Mouse (Mus musculus): ENCODE results near the gene C1qbp. TPM values are rescaled to one million over a fixed set of nuclear protein-coding genes. Genes with fewer than 3 reads are reported as not detected.
A peak's percentile ranks its signal among the peaks of the same experiment; 100 is the strongest.

C1qbp gene
- polyA plus RNA-seq, 1 experiment from 2014 or later, result 393 TPM

- H3K27me3 ChIP-seq (replicated peaks), result no peaks in the 10 kb centered on the region
- H3K9ac ChIP-seq, result no peak overlapping the region
- no peak overlapping the region for H3K4me3 ChIP-seq (replicated peaks)
- no peak for ATAC-seq
- H3K27ac ChIP-seq, result no peak overlapping the region
- WGBS, result 62% methylated on average over 5 of the region's 5 CpGs
- H3K9me3 ChIP-seq, result no peaks in the 10 kb centered on the region
- H3K36me3 ChIP-seq, result peaks cover 10% of the 10 kb centered on the region
- peaks cover 14% of the 10 kb centered on the region for H3K4me1 ChIP-seq (replicated peaks)
- peak overlapping the region; percentile 50 for H3K4me2 ChIP-seq (replicated peaks)
These were observed 22.2 kb upstream of the C1qbp start for GRCm38 (mm10) chr11:71005046-71005445.

DNA sequence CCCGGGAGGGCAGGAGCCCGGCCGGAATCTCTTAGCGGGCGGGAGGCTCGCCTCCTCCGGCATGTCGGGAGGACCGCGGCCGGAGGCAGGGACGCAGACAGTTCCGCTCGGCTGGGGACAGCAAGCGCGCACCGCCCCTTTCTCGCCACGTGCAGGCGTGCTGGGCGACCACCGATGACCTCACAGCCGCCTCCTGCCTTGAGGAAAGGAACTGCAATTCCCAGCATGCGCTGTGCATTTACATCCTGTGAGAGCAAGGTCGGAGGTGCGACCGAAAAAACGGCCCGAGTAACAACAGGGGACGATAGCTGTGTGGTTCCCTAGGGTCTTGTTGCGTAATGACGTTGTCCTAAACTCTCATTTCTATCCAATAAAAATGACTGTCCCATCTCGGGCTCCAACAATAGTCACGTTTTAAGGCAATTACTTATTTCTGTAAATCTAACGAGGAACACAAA, 21.5 kb upstream of the C1qbp start, which contains the start of gene Dhx33:
Gene Dhx33 (minus strand): TSS at position 122 of the 458 bp plus-strand sequence.
- Histone ChIP-seq H3K4me3 (replicated peaks) (peak within 1 kb of the TSS; percentile 98), H3K36me3 (peaks cover 9% of the 10 kb centered on the region; the same call in 1 of the 2 replicates), H3K9ac (peak within 1 kb of the TSS; percentile 77), H3K27me3 (replicated peaks) (no peaks in the 10 kb centered on the region), H3K4me2 (replicated peaks) (peak within 1 kb of the TSS; percentile 77), H3K4me1 (replicated peaks) (peaks cover 14% of the 10 kb centered on the region), H3K9me3 (no peaks in the 10 kb centered on the region), H3K27ac (peak within 1 kb of the TSS; percentile 79)
- peak; percentile 98 for ATAC-seq
- under 1% methylated on average over 35 of the region's 35 CpGs for WGBS

GRCm38 (mm10) chr11:71003611-71004315, 20.9 kb upstream of the C1qbp start:
- Histone ChIP-seq H3K4me3 (replicated peaks) (peak overlapping the region; percentile 98), H3K27ac (peak overlapping the region; percentile 79), H3K4me2 (replicated peaks) (peak overlapping the region; percentile 77), H3K9me3 (no peaks in the 10 kb centered on the region), H3K9ac (peak overlapping the region; percentile 77), H3K27me3 (replicated peaks) (no peaks in the 10 kb centered on the region), H3K4me1 (replicated peaks) (peaks cover 14% of the 10 kb centered on the region), H3K36me3 (peaks cover 8% of the 10 kb centered on the region; the same call in 1 of the 2 replicates)
- peak; percentile 92 for ATAC-seq
- WGBS, result under 1% methylated on average over 49 of the region's 49 CpGs

DNA sequence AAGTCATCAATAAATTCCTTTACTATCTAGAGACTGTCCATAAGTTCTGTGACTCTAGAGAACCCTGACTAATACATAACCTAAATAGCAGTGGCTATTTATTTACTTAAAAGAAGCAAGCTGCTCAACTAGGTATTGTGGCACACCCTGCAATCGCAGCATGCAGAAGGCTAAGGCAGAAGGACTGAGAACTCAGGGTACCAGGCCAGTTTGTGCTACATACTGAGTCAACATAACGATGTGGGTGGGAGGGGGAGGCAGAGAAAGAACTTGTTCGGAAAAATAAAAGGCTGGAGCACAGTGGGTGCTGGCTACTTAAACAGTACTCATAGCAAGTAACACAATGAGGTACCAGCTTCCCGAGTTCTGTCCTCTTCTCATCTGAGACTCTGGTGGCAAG, 18.3 kb upstream of the C1qbp start:
- Histone ChIP-seq H3K27ac (no peak overlapping the region), H3K27me3 (replicated peaks) (no peaks in the 10 kb centered on the region), H3K9me3 (no peaks in the 10 kb centered on the region), H3K4me2 (replicated peaks) (no peak overlapping the region), H3K36me3 (peaks cover 11% of the 10 kb centered on the region; the same call in 1 of the 2 replicates), H3K4me1 (replicated peaks) (peaks cover 14% of the 10 kb centered on the region), H3K9ac (no peak overlapping the region), H3K4me3 (replicated peaks) (no peak overlapping the region)
- ATAC-seq, result no peak
- WGBS, result 88% methylated on average over 4 of the region's 4 CpGs

DNA sequence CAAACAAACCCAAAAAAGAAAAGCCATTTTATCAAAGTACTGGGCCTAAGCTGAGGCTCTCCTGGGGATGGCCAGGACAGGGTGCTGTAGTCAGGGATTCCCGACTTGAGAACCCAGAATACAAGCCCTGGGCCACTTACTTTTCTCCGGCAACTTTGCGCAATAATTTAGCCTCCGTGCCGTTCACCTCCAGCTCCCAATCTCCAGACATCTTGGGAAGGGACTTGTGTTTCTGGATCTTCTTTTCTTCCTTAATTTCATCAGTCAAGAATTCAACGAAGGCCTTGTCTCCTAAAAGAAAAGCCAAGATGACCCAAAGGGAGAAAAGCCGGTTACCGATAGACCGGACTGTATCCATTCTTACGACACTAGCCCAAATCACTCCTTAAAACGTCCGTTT, 796 bp downstream of the C1qbp start:
- H3K4me1 ChIP-seq (replicated peaks), result peaks cover 14% of the 10 kb centered on the region
- H3K27me3 ChIP-seq (replicated peaks), result no peaks in the 10 kb centered on the region
- WGBS, result 9% methylated on average over 12 of the region's 12 CpGs
- peaks cover 52% of the 10 kb centered on the region for H3K36me3 ChIP-seq
- no peaks in the 10 kb centered on the region for H3K9me3 ChIP-seq
- no peak for ATAC-seq
- peak overlapping the region; percentile 56 for H3K4me2 ChIP-seq (replicated peaks)
- H3K27ac ChIP-seq, result no peak overlapping the region
- H3K9ac ChIP-seq, result peak overlapping the region; percentile 99
- H3K4me3 ChIP-seq (replicated peaks), result peak overlapping the region; percentile 100

- Histone ChIP-seq H3K4me3 (replicated peaks) (peak overlapping the region; percentile 11; the same call in 1 of the 2 replicates), H3K9me3 (no peaks in the 10 kb centered on the region), H3K4me1 (replicated peaks) (peaks cover 14% of the 10 kb centered on the region), H3K9ac (0 out of 2 replicates have a peak overlapping the region, but pooled peaks have one; percentile 13), H3K36me3 (peaks cover 52% of the 10 kb centered on the region), H3K27ac (no peak overlapping the region), H3K27me3 (replicated peaks) (no peaks in the 10 kb centered on the region), H3K4me2 (replicated peaks) (0 out of 2 replicates have a peak overlapping the region, but pooled peaks have one; percentile 56)
- no peak for ATAC-seq
- 91% methylated on average over 14 of the region's 14 CpGs for WGBS
These were observed 1.9 kb downstream of the C1qbp start for GRCm38 (mm10) chr11:70980751-70981510.

DNA sequence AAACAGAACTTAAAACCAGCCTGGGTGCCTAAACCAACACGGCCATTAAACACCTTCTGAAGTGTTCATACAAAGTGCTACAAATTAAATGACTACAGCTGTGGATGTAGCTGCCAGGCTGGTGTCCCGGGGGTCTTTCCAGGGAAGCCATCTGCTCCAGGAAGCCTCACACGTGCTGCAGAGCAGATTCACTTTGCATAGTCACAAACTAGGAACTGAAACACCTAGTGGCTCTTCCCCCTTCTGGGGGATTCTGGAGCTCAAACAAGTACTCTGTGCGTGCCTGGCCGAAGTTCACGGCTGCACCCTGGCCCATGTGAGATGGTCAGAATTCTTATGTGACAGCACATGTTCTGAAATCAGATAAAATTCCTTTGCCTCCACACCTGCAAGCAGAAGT, 2.6 kb downstream of the C1qbp start:
- H3K27me3 ChIP-seq (replicated peaks), result no peaks in the 10 kb centered on the region
- no peak overlapping the region for H3K4me3 ChIP-seq (replicated peaks)
- no peak for ATAC-seq
- WGBS, result 83% methylated on average over 6 of the region's 6 CpGs
- H3K4me2 ChIP-seq (replicated peaks), result no peak overlapping the region
- H3K27ac ChIP-seq, result no peak overlapping the region
- H3K9ac ChIP-seq, result no peak overlapping the region
- no peaks in the 10 kb centered on the region for H3K9me3 ChIP-seq
- peaks cover 14% of the 10 kb centered on the region for H3K4me1 ChIP-seq (replicated peaks)
- peaks cover 49% of the 10 kb centered on the region for H3K36me3 ChIP-seq

- Histone ChIP-seq H3K27ac (no peak overlapping the region), H3K4me2 (replicated peaks) (no peak overlapping the region), H3K4me3 (replicated peaks) (no peak overlapping the region), H3K9me3 (no peaks in the 10 kb centered on the region), H3K27me3 (replicated peaks) (no peaks in the 10 kb centered on the region), H3K36me3 (peaks cover 52% of the 10 kb centered on the region), H3K4me1 (replicated peaks) (peaks cover 14% of the 10 kb centered on the region), H3K9ac (no peak overlapping the region)
- 86% methylated on average over 6 of the region's 6 CpGs for WGBS
- no peak for ATAC-seq
These were observed 5.5 kb downstream of the C1qbp start for GRCm38 (mm10) chr11:70977293-70977692.

GRCm38 (mm10) chr11:70975193-70975592, 7.6 kb downstream of the C1qbp start:
- H3K9ac ChIP-seq, result no peak overlapping the region
- peaks cover 5% of the 10 kb centered on the region for H3K4me1 ChIP-seq (replicated peaks)
- ATAC-seq, result no peak
- H3K4me2 ChIP-seq (replicated peaks), result no peak overlapping the region
- H3K36me3 ChIP-seq, result peaks cover 43% of the 10 kb centered on the region
- H3K27ac ChIP-seq, result no peak overlapping the region
- H3K9me3 ChIP-seq, result no peaks in the 10 kb centered on the region
- WGBS, result 77% methylated on average over 2 of the region's 2 CpGs
- no peaks in the 10 kb centered on the region for H3K27me3 ChIP-seq (replicated peaks)
- H3K4me3 ChIP-seq (replicated peaks), result no peak overlapping the region

DNA sequence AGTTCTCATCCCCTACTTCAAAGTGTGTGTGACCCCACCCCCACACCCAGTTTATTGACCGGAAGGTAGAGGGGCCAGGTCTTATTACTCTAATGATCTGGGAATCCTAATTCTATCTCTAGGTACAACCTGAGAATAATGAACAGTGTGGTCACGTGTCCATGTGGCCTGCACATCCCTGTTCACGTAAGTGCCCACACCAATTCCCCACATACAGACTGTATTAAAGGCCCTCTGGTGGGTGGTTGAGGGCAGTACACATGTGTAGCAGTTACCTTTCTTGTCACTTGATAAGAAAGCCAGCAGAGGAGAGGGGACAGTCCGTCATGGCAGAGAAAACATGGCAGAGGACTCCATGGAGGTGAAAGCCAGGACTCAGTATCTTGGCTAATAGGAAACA, 8.9 kb downstream of the C1qbp start:
- Histone ChIP-seq H3K4me2 (replicated peaks) (no peak overlapping the region), H3K9ac (no peak overlapping the region), H3K9me3 (no peaks in the 10 kb centered on the region), H3K27me3 (replicated peaks) (no peaks in the 10 kb centered on the region), H3K4me1 (replicated peaks) (peaks cover 5% of the 10 kb centered on the region), H3K36me3 (peaks cover 32% of the 10 kb centered on the region), H3K27ac (no peak overlapping the region), H3K4me3 (replicated peaks) (no peak overlapping the region)
- ATAC-seq, result no peak
- 71% methylated on average over 4 of the region's 4 CpGs for whole genome bisulfite sequencing

DNA sequence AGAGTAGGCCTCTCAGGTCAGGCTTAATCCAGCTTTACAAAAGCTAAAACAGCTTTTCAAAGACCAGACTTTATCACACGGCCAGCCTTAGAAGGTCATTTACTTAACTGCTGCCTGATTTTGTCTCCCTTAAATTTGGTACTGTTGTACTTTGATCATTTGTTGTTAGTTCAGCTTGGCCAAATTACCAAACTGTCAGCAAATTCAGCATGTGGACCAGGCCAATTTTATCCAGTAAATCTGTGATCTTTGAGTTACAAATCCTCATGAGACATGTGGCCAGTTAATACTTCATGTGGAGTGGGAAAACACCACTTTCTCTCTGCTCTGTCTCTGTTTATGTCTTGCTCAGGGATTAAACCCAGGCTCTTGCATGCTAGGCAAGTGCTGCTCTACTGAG, 10.2 kb downstream of the C1qbp start:
- no peak overlapping the region for H3K9ac ChIP-seq
- 0 out of 2 replicates have a peak, but pooled peaks cover 20% of the 10 kb centered on the region for H3K36me3 ChIP-seq
- H3K27me3 ChIP-seq (replicated peaks), result no peaks in the 10 kb centered on the region
- no peak overlapping the region for H3K4me2 ChIP-seq (replicated peaks)
- no peak overlapping the region for H3K27ac ChIP-seq
- no peak overlapping the region for H3K4me3 ChIP-seq (replicated peaks)
- peaks cover 12% of the 10 kb centered on the region for H3K4me1 ChIP-seq (replicated peaks)
- no peak for ATAC-seq
- WGBS, result 67% methylated on average over 1 of the region's 1 CpGs
- no peaks in the 10 kb centered on the region for H3K9me3 ChIP-seq

Measured in intestine, embryonic 15.5 days (tissue).